Mouse (Mus musculus): ENCODE results near the gene Gpatch4. TPM values are rescaled to one million over a fixed set of nuclear protein-coding genes. Genes with fewer than 3 reads are reported as not detected.

Gene Gpatch4
- total and polyA plus RNA-seq, 3 experiments: 21.6 to 128 (median 49.1) TPM

DNA sequence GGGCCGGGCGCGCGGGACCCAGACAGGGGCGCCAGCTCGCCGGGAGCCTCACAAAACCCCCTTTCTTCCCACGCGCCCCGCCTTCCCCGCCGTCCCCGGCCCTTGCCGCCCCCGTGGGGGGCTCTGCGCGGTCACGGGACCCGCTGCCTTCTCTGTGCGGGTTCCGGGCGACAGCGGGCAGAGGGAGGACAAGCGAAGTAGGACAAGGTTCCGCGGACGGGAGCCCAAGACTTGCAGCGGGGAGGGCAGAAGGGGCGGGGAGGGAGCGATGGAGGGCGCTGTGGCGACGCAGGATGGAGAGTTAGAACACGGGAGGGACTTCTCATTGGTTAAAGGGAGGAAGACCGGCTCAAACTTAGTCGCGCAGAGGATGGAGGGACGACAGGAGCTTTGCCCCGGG, 42.7 kb upstream of the Gpatch4 start, which contains the start of gene Bcan:
TSS of gene Bcan (minus strand) at position 50 of the 400 bp plus-strand sequence.
- TF ChIP-seq SIN3A (IDR thresholded peaks at IDR 0.05; ENCODE audit: low read length) (no peak), JUND (conservative IDR thresholded peaks at IDR 0.05; ENCODE audit: low read depth, low read length) (no peak), EP300 (IDR thresholded peaks at IDR 0.05; ENCODE audit: low read length) (no peak), POLR2AphosphoS2 (IDR thresholded peaks at IDR 0.05; ENCODE audit: low read depth, low read length) (no peak), CHD1 (IDR thresholded peaks at IDR 0.05; ENCODE audit: low read depth, low read length) (no peak), MAFK (IDR thresholded peaks at IDR 0.05; ENCODE audit: insufficient replicate concordance, low read length) (no peak), JUN (IDR thresholded peaks at IDR 0.05; ENCODE audit: insufficient read depth, low read depth, low read length) (no peak), TBP (conservative IDR thresholded peaks at IDR 0.05; ENCODE audit: low read depth, low read length) (no peak), TCF12 (IDR thresholded peaks at IDR 0.05; ENCODE audit: low read depth, low read length) (no peak), IRF4 (IDR thresholded peaks at IDR 0.05; ENCODE audit: low read depth, low read length) (no peak), NELFE (IDR thresholded peaks at IDR 0.05; ENCODE audit: low read depth, low read length) (no peak), MXI1 (IDR thresholded peaks at IDR 0.05; ENCODE audit: low read depth, low read length) (no peak), MAX (IDR thresholded peaks at IDR 0.05; ENCODE audit: low read length) (no peak), RCOR1 (conservative IDR thresholded peaks at IDR 0.05; ENCODE audit: low read depth, low read length) (no peak), E2F4 (IDR thresholded peaks at IDR 0.05; ENCODE audit: insufficient replicate concordance, low read depth, low read length) (no peak), ETS1 (conservative IDR thresholded peaks at IDR 0.05; ENCODE audit: low read depth, low read length) (no peak), CHD2 (IDR thresholded peaks at IDR 0.05; ENCODE audit: low read length) (no peak), MEF2A (IDR thresholded peaks at IDR 0.05; ENCODE audit: borderline replicate concordance, low read depth, low read length) (no peak), ELF1 (IDR thresholded peaks at IDR 0.05; ENCODE audit: low read depth, low read length) (no peak), PAX5 (IDR thresholded peaks at IDR 0.05; ENCODE audit: low read length) (no peak)
- Histone ChIP-seq H3K36me3 (replicated peaks in 1 of 2; ENCODE audit: control insufficient read depth in 1 of 2, insufficient read depth in 1 of 2, low read length in 1 of 2) (no peaks in the 10 kb centered on the region), H3K9ac (ENCODE audit: insufficient read depth, low read depth) (no peak within 1 kb of the TSS), H3K27me3 (replicated peaks) (peaks cover 87% of the 10 kb centered on the region), H3K4me3 (replicated peaks in 1 of 3; ENCODE audit: low read depth in 2 of 3, low read length in 2 of 3, poor library complexity in 1 of 3) (no peak within 1 kb of the TSS), H3K79me2 (replicated peaks; ENCODE audit: control insufficient read depth, extremely low read depth, insufficient read depth, poor library complexity, severe bottlenecking) (no peaks in the 10 kb centered on the region), H3K4me1 (ENCODE audit: control insufficient read depth in 1 of 2, insufficient read depth in 2 of 2) (peaks cover 0 to 5% of the 10 kb centered on the region in 2 experiments; a peak in 1 of 4 replicates), H3K4me2 (ENCODE audit: insufficient read depth, low read depth, poor library complexity, severe bottlenecking) (no peak within 1 kb of the TSS), H3K9me3 (replicated peaks; ENCODE audit: low read length) (peaks cover 16% of the 10 kb centered on the region), H3K27ac (ENCODE audit: insufficient read depth, low read depth) (no peak within 1 kb of the TSS)
- DNase-seq (ENCODE audit: extremely low read depth): no peak
- dilution Hi-C loops (cut with MboI; ENCODE audit: extremely low pct_ligation_motif_present, extremely low pct_unique_long_range_greater_than_20kb, low sequenced_read_pairs) (no loop called here), in situ Hi-C loops (cut with MboI; ENCODE audit: low pct_ligation_motif_present, low pct_unique_long_range_greater_than_20kb, low sequenced_read_pairs) (no loop called here)

DNA sequence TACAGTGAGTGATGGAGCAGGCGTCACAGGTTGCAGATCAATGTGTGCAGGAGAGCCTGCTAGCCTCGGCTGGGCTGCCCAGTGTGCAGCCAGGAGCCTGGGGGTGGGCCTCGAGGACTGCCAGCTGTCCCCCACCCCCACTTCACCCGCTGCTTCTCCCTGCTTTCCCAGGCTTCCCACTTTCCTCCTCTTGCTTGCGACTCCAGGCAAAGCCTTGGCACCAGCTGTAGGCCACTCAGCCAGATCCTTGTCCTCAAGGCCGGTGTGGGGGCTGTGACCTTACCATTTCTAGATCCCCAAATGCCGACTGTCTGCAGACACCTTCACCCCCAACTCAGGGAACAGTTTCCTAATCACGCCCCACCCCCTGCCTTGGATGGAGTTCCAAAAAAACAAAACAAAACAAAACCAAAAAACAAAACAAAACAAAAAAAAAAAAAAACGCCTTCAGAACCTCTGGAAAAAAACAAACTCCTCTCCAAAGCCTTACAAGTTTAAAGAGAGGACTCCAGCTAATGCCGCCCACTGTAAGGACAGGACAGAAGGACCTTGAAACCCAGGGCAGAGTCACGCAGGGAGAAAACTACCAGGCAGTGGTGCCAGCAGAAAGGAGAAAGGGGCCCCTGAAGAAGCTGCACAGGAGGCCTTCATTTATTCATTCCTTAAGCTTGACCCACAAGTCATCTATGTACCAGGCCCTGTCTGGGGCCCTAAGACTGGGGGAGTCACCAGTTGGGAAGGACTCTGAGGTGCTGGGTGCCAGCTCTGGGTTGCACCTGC, 41.9 kb upstream of the Gpatch4 start:
- in situ Hi-C loops (cut with MboI; ENCODE audit: low pct_ligation_motif_present, low pct_unique_long_range_greater_than_20kb, low sequenced_read_pairs) (no loop called here), dilution Hi-C loops (cut with MboI; ENCODE audit: extremely low pct_ligation_motif_present, extremely low pct_unique_long_range_greater_than_20kb, low sequenced_read_pairs) (no loop called here)
- no peak for TF ChIP-seq ZMIZ1 (IDR thresholded peaks at IDR 0.05; ENCODE audit: low read depth, low read length)
- TF ChIP-seq MAZ (IDR thresholded peaks at IDR 0.05; ENCODE audit: low read depth, low read length): no peak
- no peak for TF ChIP-seq CTCF (conservative IDR thresholded peaks at IDR 0.05 in 1 of 2, IDR thresholded peaks at IDR 0.05 in 1 of 2; ENCODE audit: low read depth in 2 of 2, low read length in 2 of 2)
- TF ChIP-seq MAX (IDR thresholded peaks at IDR 0.05; ENCODE audit: low read length): no peak
- no peak for TF ChIP-seq SMC3 (IDR thresholded peaks at IDR 0.05; ENCODE audit: low read depth, low read length)
- no peak for TF ChIP-seq MYC (IDR thresholded peaks at IDR 0.05; ENCODE audit: low read depth, low read length)
- TF ChIP-seq ETS1 (conservative IDR thresholded peaks at IDR 0.05; ENCODE audit: low read depth, low read length): no peak
- Histone ChIP-seq H3K4me3 (replicated peaks in 1 of 3; ENCODE audit: low read depth in 2 of 3, low read length in 2 of 3, poor library complexity in 1 of 3) (no peak overlapping the region), H3K9me3 (replicated peaks; ENCODE audit: low read length) (peaks cover 20% of the 10 kb centered on the region), H3K9ac (ENCODE audit: insufficient read depth, low read depth) (no peak overlapping the region), H3K27me3 (replicated peaks) (peaks cover 83% of the 10 kb centered on the region), H3K27ac (ENCODE audit: insufficient read depth, low read depth) (no peak overlapping the region), H3K4me2 (ENCODE audit: insufficient read depth, low read depth, poor library complexity, severe bottlenecking) (no peak overlapping the region), H3K4me1 (ENCODE audit: control insufficient read depth in 1 of 2, insufficient read depth in 2 of 2) (peaks cover 0 to 5% of the 10 kb centered on the region in 2 experiments; a peak in 1 of 4 replicates), H3K79me2 (replicated peaks; ENCODE audit: control insufficient read depth, extremely low read depth, insufficient read depth, poor library complexity, severe bottlenecking) (no peaks in the 10 kb centered on the region), H3K36me3 (replicated peaks in 1 of 2; ENCODE audit: control insufficient read depth in 1 of 2, insufficient read depth in 1 of 2, low read length in 1 of 2) (no peaks in the 10 kb centered on the region)
- DNase-seq (ENCODE audit: extremely low read depth): no peak
